Mouse (Mus musculus) lung, postnatal 0 days (tissue): ENCODE measurements around the gene Prim2. TPM values are rescaled to one million over a fixed set of nuclear protein-coding genes. Genes with fewer than 3 reads are reported as not detected.

ENCODE experiments used
- ATAC-seq: fragments of 200-750 bp; cut with Nextera tagmentation; 2 replicates; pipeline ENCODE4 v1.8.0; 2017; ENCODE audit warnings: moderate library complexity
- DNase-seq: peaks from one replicate; pipeline ENCODE4 v3.0.0-alpha.2; 2016; ENCODE audit warnings: low spot score
- H3K27ac ChIP-seq: fragments of 300-500 bp; sonication (generic); 2 replicates; pipeline ENCODE4 v1.5.1; 2014; ENCODE audit warnings: antibody characterized with exemption, mild to moderate bottlenecking, low read length, mixed read lengths
- H3K27me3 ChIP-seq: fragments of 300-500 bp; sonication (generic); replicated peaks from 2 replicates; pipeline ENCODE4 v1.6.1; 2014; ENCODE audit warnings: low read length, mixed read lengths; ENCODE audit not compliant: insufficient read depth
- H3K36me3 ChIP-seq: fragments of 300-500 bp; sonication (generic); 2 replicates; pipeline ENCODE4 v1.6.1; 2014; ENCODE audit warnings: low read length, mixed read lengths; ENCODE audit not compliant: insufficient read depth
- H3K4me1 ChIP-seq: fragments of 300-500 bp; sonication (generic); 2 replicates; pipeline ENCODE4 v1.6.1; 2014; ENCODE audit warnings: antibody characterized with exemption, low read depth, low read length, mixed read lengths; ENCODE audit not compliant: insufficient read depth
- H3K4me2 ChIP-seq: fragments of 300-500 bp; sonication (generic); replicated peaks from 2 replicates; pipeline ENCODE4 v1.6.1; 2014; ENCODE audit warnings: low read depth, mild to moderate bottlenecking, low read length, moderate library complexity, mixed read lengths
- H3K4me3 ChIP-seq: fragments of 300-500 bp; sonication (generic); 2 replicates; pipeline ENCODE4 v1.5.1; 2014; ENCODE audit warnings: low read depth, low read length
- H3K9ac ChIP-seq: fragments of 300-500 bp; sonication (generic); replicated peaks from 2 replicates; pipeline ENCODE4 v1.6.1; 2014; ENCODE audit warnings: low read depth, mild to moderate bottlenecking
- H3K9me3 ChIP-seq: fragments of 300-500 bp; sonication (generic); 2 replicates; pipeline ENCODE4 v1.6.1; 2016; ENCODE audit warnings: low read length, mixed read lengths
- CTCF ChIP-seq: IDR thresholded peaks from 2 replicates; pipeline ENCODE4 v1.5.1; 2016; ENCODE audit warnings: antibody characterized with exemption, mild to moderate bottlenecking
- EP300 ChIP-seq: IDR thresholded peaks from 2 replicates; pipeline ENCODE4 v1.6.1; 2016; ENCODE audit warnings: antibody characterized with exemption, mild to moderate bottlenecking, control low read depth
- WGBS: fragments of 180-500 bp; shearing (Covaris S2); extraction: QIAGEN DNeasy Blood & Tissue Kit; methylation state at CpG from one replicate; pipeline ENCODE4 v1.1.7; 2014; 5-methylcytosine and 5-hydroxymethylcytosine counted together
- polyA plus RNA-seq: library from polyadenylated mRNA; unstranded; fragments of >200 nt; fragmentation: Nextera tagmentation; extraction: Ambion mirVana; gene quantifications from 2 replicates; pipeline ENCODE4 v1.2.1, GENCODE M21; 2015

Gene Prim2
- polyA plus RNA-seq, 1 experiment from 2014 or later, result 7.1 TPM

- TF ChIP-seq EP300 (no peak), CTCF (no peak)
- WGBS, result 47% methylated on average over 4 of the region's 4 CpGs
These were observed 113.0 kb downstream of the Prim2 start for GRCm38 (mm10) chr1:33556638-33557037.

GRCm38 (mm10) chr1:33555626-33556025, 114.0 kb downstream of the Prim2 start:
- no peak overlapping the region for H3K9ac ChIP-seq
- H3K9me3 ChIP-seq, result no peaks in the 10 kb centered on the region
- no peak overlapping the region for H3K4me3 ChIP-seq
- no peak for ATAC-seq
- H3K27me3 ChIP-seq, result no peaks in the 10 kb centered on the region
- H3K4me1 ChIP-seq, result no peaks in the 10 kb centered on the region
- WGBS, result 66% methylated on average over 2 of the region's 2 CpGs
- no peak overlapping the region for H3K4me2 ChIP-seq
- no peak for DNase-seq
- H3K36me3 ChIP-seq, result no peaks in the 10 kb centered on the region
- no peak for TF ChIP-seq CTCF
- no peak overlapping the region for H3K27ac ChIP-seq

More at GRCm38 (mm10) chr1:33556638-33557037, 113.0 kb downstream of the Prim2 start:
- Histone ChIP-seq H3K4me1 (no peaks in the 10 kb centered on the region), H3K27me3 (no peaks in the 10 kb centered on the region), H3K4me3 (no peak overlapping the region), H3K9ac (no peak overlapping the region), H3K9me3 (no peaks in the 10 kb centered on the region), H3K36me3 (no peaks in the 10 kb centered on the region), H3K4me2 (no peak overlapping the region), H3K27ac (no peak overlapping the region)
- DNase-seq, result no peak
- ATAC-seq, result no peak

- no peak for ATAC-seq
These were observed 118.2 kb downstream of the Prim2 start for GRCm38 (mm10) chr1:33551350-33551749.

GRCm38 (mm10) chr1:33541708-33542107, 127.9 kb downstream of the Prim2 start:
- no peaks in the 10 kb centered on the region for H3K27me3 ChIP-seq
- no peak overlapping the region for H3K9ac ChIP-seq
- no peak for ATAC-seq
- no peak overlapping the region for H3K27ac ChIP-seq
- no peaks in the 10 kb centered on the region for H3K36me3 ChIP-seq
- no peaks in the 10 kb centered on the region for H3K4me1 ChIP-seq
- H3K4me2 ChIP-seq, result no peak overlapping the region
- no peaks in the 10 kb centered on the region for H3K9me3 ChIP-seq
- H3K4me3 ChIP-seq, result no peak overlapping the region
- no peak for DNase-seq
- WGBS, result 90% methylated on average over 7 of the region's 7 CpGs
- TF ChIP-seq EP300 (no peak), CTCF (no peak)

More at GRCm38 (mm10) chr1:33551350-33551749, 118.2 kb downstream of the Prim2 start:
- H3K4me2 ChIP-seq, result no peak overlapping the region
- 91% methylated on average over 9 of the region's 9 CpGs for WGBS
- H3K9me3 ChIP-seq, result no peaks in the 10 kb centered on the region
- H3K9ac ChIP-seq, result no peak overlapping the region
- TF ChIP-seq EP300 (no peak), CTCF (no peak)
- H3K27ac ChIP-seq, result no peak overlapping the region
- no peak overlapping the region for H3K4me3 ChIP-seq
- no peaks in the 10 kb centered on the region for H3K27me3 ChIP-seq
- no peaks in the 10 kb centered on the region for H3K4me1 ChIP-seq
- DNase-seq, result no peak
- no peaks in the 10 kb centered on the region for H3K36me3 ChIP-seq

GRCm38 (mm10) chr1:33537948-33538347, 131.6 kb downstream of the Prim2 start:
- no peaks in the 10 kb centered on the region for H3K36me3 ChIP-seq
- DNase-seq (no peak), ATAC-seq (no peak)
- no peaks in the 10 kb centered on the region for H3K4me1 ChIP-seq
- TF ChIP-seq EP300, result no peak
- no peak for TF ChIP-seq CTCF
- H3K4me3 ChIP-seq, result no peak overlapping the region
- no peaks in the 10 kb centered on the region for H3K9me3 ChIP-seq
- no peak overlapping the region for H3K9ac ChIP-seq
- H3K27ac ChIP-seq, result no peak overlapping the region
- no peaks in the 10 kb centered on the region for H3K27me3 ChIP-seq
- H3K4me2 ChIP-seq, result no peak overlapping the region

- 95% methylated on average over 4 of the region's 4 CpGs for WGBS
- DNase-seq, result no peak
- H3K27me3 ChIP-seq, result no peaks in the 10 kb centered on the region
- TF ChIP-seq EP300 (no peak), CTCF (peak; percentile 45)
- H3K4me1 ChIP-seq, result no peaks in the 10 kb centered on the region
- H3K36me3 ChIP-seq, result no peaks in the 10 kb centered on the region
- H3K9ac ChIP-seq, result no peak overlapping the region
- no peak overlapping the region for H3K27ac ChIP-seq
- ATAC-seq, result no peak
- no peaks in the 10 kb centered on the region for H3K9me3 ChIP-seq
- no peak overlapping the region for H3K4me3 ChIP-seq
- H3K4me2 ChIP-seq, result no peak overlapping the region
These were observed 133.2 kb downstream of the Prim2 start for GRCm38 (mm10) chr1:33536272-33537004.
